Mouse (Mus musculus): ENCODE measurements at regions not wholly inside any gene's neighbourhood (a gene's known extent, or its start where the extent isn't known, plus 50 kb on each side); places are given as distances from the start of the nearest gene placed in this dataset.

DNA sequence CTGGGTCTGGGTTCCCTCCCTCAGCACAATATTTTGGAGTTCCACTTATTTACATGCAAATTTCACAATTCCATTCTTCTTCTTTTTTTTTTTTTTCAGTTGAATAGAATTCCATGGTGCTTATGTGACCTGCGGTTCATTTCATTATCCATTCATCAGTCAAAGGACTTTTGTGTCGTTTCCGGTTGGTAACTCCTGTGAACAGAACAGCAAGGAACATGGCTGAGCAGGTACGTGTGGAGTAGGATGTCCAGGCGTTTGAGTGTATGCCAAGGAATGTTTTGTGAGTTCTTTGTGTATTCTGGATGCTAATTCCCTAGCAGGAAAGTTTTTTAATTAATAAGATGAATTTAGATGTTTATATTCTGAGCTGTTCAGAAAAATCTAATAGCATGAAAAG is 50.0 kb upstream of the Atp1b1 start:
- 73% methylated on average over 5 of the region's 5 CpGs for WGBS
- Histone ChIP-seq H3K36me3 (no peaks in the 10 kb centered on the region), H3K9me3 (no peaks in the 10 kb centered on the region), H3K27me3 (no peaks in the 10 kb centered on the region), H3K4me1 (no peaks in the 10 kb centered on the region), H3K4me3 (no peak overlapping the region), H3K27ac (no peak overlapping the region), H3K9ac (no peak overlapping the region), H3K4me2 (no peak overlapping the region)
- no peak for ATAC-seq (ENCODE audit: borderline replicate concordance, extremely low read depth, low FRiP score, low TSS enrichment)

Data from lung, embryonic 15.5 days (tissue).